Mouse (Mus musculus) liver, embryonic 14.5 days (tissue): ENCODE measurements around the gene Mdc1.

Experiments
- CTCF ChIP-seq: IDR thresholded peaks from 2 replicates; pipeline ENCODE4 v1.5.1; 2016; ENCODE audit warnings: antibody characterized with exemption, low read depth, control low read depth
- EP300 ChIP-seq: IDR thresholded peaks from 2 replicates; pipeline ENCODE4 v1.6.1; 2016; ENCODE audit warnings: antibody characterized with exemption, low read depth

GRCm38 (mm10) chr17:35879245-35880057 lies 38.1 kb downstream of the Mdc1 start, which contains the start of gene Dhx16:
- TF ChIP-seq CTCF (peak; percentile 94), EP300 (peak; percentile 39; the same call in 1 of the 2 replicates)
